Mouse (Mus musculus) forelimb bud, embryonic 11.5 days (tissue): Measurements from ENCODE around the gene Sparc.
A peak's percentile ranks its signal among the peaks of the same experiment; 100 is the strongest.

ENCODE experiments used
- DNase-seq: peaks from one replicate; pipeline ENCODE4 v3.0.0-alpha.2; 2012; ENCODE audit warnings: low read depth, low spot score

Sparc gene

GRCm38 (mm10) chr11:55422978-55423377, at the start of gene Sparc:
TSS of gene Sparc (minus strand) at chr11:55423183.
- no peak for DNase-seq

GRCm38 (mm10) chr11:55471467-55471866, 48.5 kb upstream of the Sparc start:
- DNase-seq, result no peak

- DNase-seq, result no peak
Measured at GRCm38 (mm10) chr11:55470761-55471160, 47.8 kb upstream of the Sparc start.

- DNase-seq, result peak; percentile 27
Measured at GRCm38 (mm10) chr11:55469923-55470691, 47.1 kb upstream of the Sparc start.

- peak; percentile 99 for DNase-seq
Measured at GRCm38 (mm10) chr11:55469048-55469843, 46.3 kb upstream of the Sparc start, which contains the start of gene G3bp1. TSS of gene G3bp1 (plus strand) at chr11:55469685.

- DNase-seq, result no peak
Measured at GRCm38 (mm10) chr11:55468611-55469047, 45.6 kb upstream of the Sparc start.

- DNase-seq, result no peak
Measured at GRCm38 (mm10) chr11:55468012-55468411, 45.0 kb upstream of the Sparc start.

- DNase-seq, result no peak
Measured at GRCm38 (mm10) chr11:55465177-55465576, 42.2 kb upstream of the Sparc start.

- DNase-seq, result no peak
Measured at GRCm38 (mm10) chr11:55464707-55465106, 41.7 kb upstream of the Sparc start.

- no peak for DNase-seq
Measured at GRCm38 (mm10) chr11:55462149-55462548, 39.2 kb upstream of the Sparc start.

GRCm38 (mm10) chr11:55461019-55461645, 38.1 kb upstream of the Sparc start, which contains the start of gene Atox1:
TSS of gene Atox1 (minus strand) at chr11:55461239.
- peak; percentile 94 for DNase-seq

GRCm38 (mm10) chr11:55460559-55461018, 37.6 kb upstream of the Sparc start:
- DNase-seq, result no peak

GRCm38 (mm10) chr11:55459850-55460558, 37.0 kb upstream of the Sparc start:
- DNase-seq, result no peak

- no peak for DNase-seq
Measured at GRCm38 (mm10) chr11:55458501-55458900, 35.5 kb upstream of the Sparc start.

- no peak for DNase-seq
Measured at GRCm38 (mm10) chr11:55455166-55455565, 32.2 kb upstream of the Sparc start.

GRCm38 (mm10) chr11:55453640-55454039, 30.7 kb upstream of the Sparc start:
- DNase-seq, result no peak

GRCm38 (mm10) chr11:55450311-55450710, 27.3 kb upstream of the Sparc start:
- no peak for DNase-seq

- no peak for DNase-seq
Measured at GRCm38 (mm10) chr11:55449531-55449930, 26.5 kb upstream of the Sparc start.

GRCm38 (mm10) chr11:55446579-55446978, 23.6 kb upstream of the Sparc start:
- DNase-seq, result peak; percentile 82

GRCm38 (mm10) chr11:55444772-55445171, 21.8 kb upstream of the Sparc start:
- peak; percentile 79 for DNase-seq

- no peak for DNase-seq
Measured at GRCm38 (mm10) chr11:55439718-55440117, 16.7 kb upstream of the Sparc start.
